Mouse (Mus musculus): ENCODE results near the gene Xpnpep2. TPM values are rescaled to one million over a fixed set of nuclear protein-coding genes. Genes with fewer than 3 reads are reported as not detected.

The Xpnpep2 gene
- polyA plus RNA-seq, 1 experiment, result 1.0 TPM

DNA sequence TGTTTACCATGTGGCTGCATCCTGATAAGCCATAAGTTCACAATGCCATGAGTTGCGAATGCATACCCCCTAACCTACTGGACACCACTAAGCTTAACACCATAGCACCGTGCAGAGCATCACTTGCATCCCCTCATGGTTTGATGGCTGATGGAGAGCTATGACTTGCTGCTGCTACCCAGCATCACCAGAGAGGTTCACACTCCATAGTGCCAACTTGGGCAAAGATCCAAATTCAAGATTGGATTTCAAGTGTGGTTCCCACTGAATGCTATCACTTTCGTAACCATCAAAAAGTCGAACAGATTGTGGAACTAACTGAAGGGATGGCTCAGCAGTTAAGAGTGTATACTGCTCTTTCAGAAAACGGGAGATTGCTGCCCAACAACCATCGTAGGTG lies 47.0 kb downstream of the Xpnpep2 start:
- Histone ChIP-seq H3K4me2 (ENCODE audit: low read depth) (no peak overlapping the region), H3K4me3 (no peak overlapping the region), H3K27me3 (ENCODE audit: control insufficient read depth, insufficient read depth, insufficient read length) (no peaks in the 10 kb centered on the region), H3ac (ENCODE audit: control insufficient read depth, insufficient read length) (no peak overlapping the region), H3K79me2 (ENCODE audit: control insufficient read depth, insufficient read depth) (no peaks in the 10 kb centered on the region), H3K36me3 (ENCODE audit: control insufficient read depth, insufficient read depth) (no peaks in the 10 kb centered on the region)
- no peak for TF ChIP-seq POLR2A (IDR thresholded peaks at IDR 0.05; ENCODE audit: insufficient read length, low read depth)
- no peak for TF ChIP-seq SRF (IDR thresholded peaks at IDR 0.05; ENCODE audit: control insufficient read depth, insufficient read length, low read depth)
- no peak for TF ChIP-seq MYOD1 (IDR thresholded peaks at IDR 0.05; ENCODE audit: control insufficient read depth in 1 of 3, insufficient read length in 2 of 3, low read depth in 2 of 3)
- no peak for TF ChIP-seq E2F4 (IDR thresholded peaks at IDR 0.05; ENCODE audit: insufficient read depth)
- TF ChIP-seq CEBPB (IDR thresholded peaks at IDR 0.05; ENCODE audit: insufficient read depth, poor library complexity, severe bottlenecking), result no peak
- no peak for TF ChIP-seq USF1 (IDR thresholded peaks at IDR 0.05; ENCODE audit: low read depth)
- TF ChIP-seq POLR2AphosphoS2 (IDR thresholded peaks at IDR 0.05; ENCODE audit: insufficient read length, low read depth), result no peak
- no peak for TF ChIP-seq TCF3 (IDR thresholded peaks at IDR 0.05; ENCODE audit: insufficient read length, low read depth)
- no peak for TF ChIP-seq MYOG (IDR thresholded peaks at IDR 0.05; ENCODE audit: control insufficient read depth in 1 of 3, insufficient read depth in 1 of 3, insufficient read length in 2 of 3, low read depth in 2 of 3)

DNA sequence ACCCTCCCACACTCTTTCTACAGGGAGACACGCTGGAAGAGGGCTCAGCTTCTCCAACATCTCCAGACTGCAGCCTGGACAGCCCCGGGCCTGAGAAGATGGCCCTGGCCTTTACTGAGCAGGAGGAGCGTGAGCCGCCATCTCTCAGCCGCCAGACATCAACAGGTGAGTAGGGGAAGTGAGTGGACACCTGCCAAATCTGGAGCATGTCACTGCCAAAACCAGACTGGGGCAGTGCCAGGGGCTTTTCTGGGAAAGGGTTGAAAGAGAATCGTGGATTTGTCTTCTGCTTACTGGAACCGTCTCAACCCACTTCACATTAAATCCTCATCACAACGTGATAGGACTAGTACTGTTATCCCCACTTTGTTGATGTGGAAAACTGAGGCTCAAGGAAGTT lies 48.9 kb downstream of the Xpnpep2 start:
- Histone ChIP-seq H3K27me3 (ENCODE audit: control insufficient read depth, insufficient read depth, insufficient read length) (no peaks in the 10 kb centered on the region), H3K4me2 (ENCODE audit: low read depth) (no peak overlapping the region), H3K79me2 (ENCODE audit: control insufficient read depth, insufficient read depth) (no peaks in the 10 kb centered on the region), H3K36me3 (ENCODE audit: control insufficient read depth, insufficient read depth) (no peaks in the 10 kb centered on the region), H3ac (ENCODE audit: control insufficient read depth, insufficient read length) (no peak overlapping the region), H3K4me3 (no peak overlapping the region)
- TF ChIP-seq E2F4 (IDR thresholded peaks at IDR 0.05; ENCODE audit: insufficient read depth) (no peak), MYOD1 (IDR thresholded peaks at IDR 0.05; ENCODE audit: control insufficient read depth in 1 of 3, insufficient read length in 2 of 3, low read depth in 2 of 3) (no peak), REST (IDR thresholded peaks at IDR 0.05; ENCODE audit: insufficient read depth, insufficient read length) (no peak), CEBPB (IDR thresholded peaks at IDR 0.05; ENCODE audit: insufficient read depth, poor library complexity, severe bottlenecking) (no peak), TCF12 (IDR thresholded peaks at IDR 0.05; ENCODE audit: insufficient read depth, poor library complexity, severe bottlenecking) (no peak), POLR2AphosphoS2 (IDR thresholded peaks at IDR 0.05; ENCODE audit: insufficient read length, low read depth) (no peak), POLR2A (IDR thresholded peaks at IDR 0.05; ENCODE audit: insufficient read length, low read depth) (no peak), SRF (IDR thresholded peaks at IDR 0.05; ENCODE audit: control insufficient read depth, insufficient read length, low read depth) (no peak), MYOG (IDR thresholded peaks at IDR 0.05; ENCODE audit: control insufficient read depth in 1 of 3, insufficient read depth in 1 of 3, insufficient read length in 2 of 3, low read depth in 2 of 3) (no peak), MAX (IDR thresholded peaks at IDR 0.05; ENCODE audit: low read depth) (no peak), TCF3 (IDR thresholded peaks at IDR 0.05; ENCODE audit: insufficient read length, low read depth) (no peak), USF1 (IDR thresholded peaks at IDR 0.05; ENCODE audit: low read depth) (no peak)

DNA sequence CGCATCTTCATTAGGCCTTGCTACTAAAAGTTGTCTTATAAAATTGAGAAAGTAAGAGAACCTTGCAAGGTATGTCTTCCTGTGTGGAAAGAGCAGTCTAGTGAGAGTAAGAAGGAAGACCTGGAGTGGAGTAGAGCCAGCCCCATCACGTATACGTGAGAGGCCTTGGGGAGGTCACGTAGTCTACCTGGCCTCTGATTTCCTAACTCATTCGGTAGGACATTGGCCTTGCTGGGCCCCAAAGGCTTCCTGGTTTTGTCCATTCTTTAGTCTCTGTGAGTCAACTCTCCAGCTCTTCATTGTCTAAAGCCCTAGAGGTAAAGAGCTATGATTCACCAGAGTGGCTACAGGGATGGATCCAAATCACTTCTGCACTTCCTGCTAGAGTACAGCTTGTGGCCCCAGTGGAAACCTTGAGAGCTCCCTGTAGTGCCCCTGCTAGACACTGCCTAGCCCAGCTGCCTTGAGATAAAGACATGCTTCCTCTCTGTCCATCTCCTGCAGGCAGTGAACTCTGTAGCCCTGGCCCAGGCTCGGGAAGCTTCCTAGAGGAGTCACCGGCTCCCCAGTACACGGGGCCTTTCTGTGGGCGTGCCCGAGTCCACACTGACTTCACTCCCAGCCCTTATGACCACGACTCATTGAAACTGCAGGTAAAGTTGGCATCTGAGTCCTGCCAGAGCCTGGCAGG lies 49.8 kb downstream of the Xpnpep2 start:
- no peaks in the 10 kb centered on the region for H3K36me3 ChIP-seq (ENCODE audit: control insufficient read depth, insufficient read depth)
- H3K79me2 ChIP-seq (ENCODE audit: control insufficient read depth, insufficient read depth), result no peaks in the 10 kb centered on the region
- H3ac ChIP-seq (ENCODE audit: control insufficient read depth, insufficient read length), result no peak overlapping the region
- no peak for TF ChIP-seq MYOG (IDR thresholded peaks at IDR 0.05; ENCODE audit: control insufficient read depth in 1 of 3, insufficient read depth in 1 of 3, insufficient read length in 2 of 3, low read depth in 2 of 3)
- TF ChIP-seq POLR2AphosphoS2 (IDR thresholded peaks at IDR 0.05; ENCODE audit: insufficient read length, low read depth), result no peak
- TF ChIP-seq E2F4 (IDR thresholded peaks at IDR 0.05; ENCODE audit: insufficient read depth), result no peak
- TF ChIP-seq CEBPB (IDR thresholded peaks at IDR 0.05; ENCODE audit: insufficient read depth, poor library complexity, severe bottlenecking), result no peak
- no peak for TF ChIP-seq TCF12 (IDR thresholded peaks at IDR 0.05; ENCODE audit: insufficient read depth, poor library complexity, severe bottlenecking)
- no peak for TF ChIP-seq POLR2A (IDR thresholded peaks at IDR 0.05; ENCODE audit: insufficient read length, low read depth)
- no peak for TF ChIP-seq MAX (IDR thresholded peaks at IDR 0.05; ENCODE audit: low read depth)
- no peak for TF ChIP-seq REST (IDR thresholded peaks at IDR 0.05; ENCODE audit: insufficient read depth, insufficient read length)
- TF ChIP-seq TCF3 (IDR thresholded peaks at IDR 0.05; ENCODE audit: insufficient read length, low read depth), result no peak
- no peak overlapping the region for H3K4me3 ChIP-seq
- no peaks in the 10 kb centered on the region for H3K27me3 ChIP-seq (ENCODE audit: control insufficient read depth, insufficient read depth, insufficient read length)
- no peak overlapping the region for H3K4me2 ChIP-seq (ENCODE audit: low read depth)

GRCm38 (mm10) chrX:48169892-48170291 lies 61.4 kb downstream of the Xpnpep2 start:
- TF ChIP-seq TCF12 (IDR thresholded peaks at IDR 0.05; ENCODE audit: insufficient read depth, poor library complexity, severe bottlenecking) (no peak), E2F4 (IDR thresholded peaks at IDR 0.05; ENCODE audit: insufficient read depth) (no peak), CEBPB (IDR thresholded peaks at IDR 0.05; ENCODE audit: insufficient read depth, poor library complexity, severe bottlenecking) (no peak), MYOG (IDR thresholded peaks at IDR 0.05; ENCODE audit: control insufficient read depth in 1 of 3, insufficient read depth in 1 of 3, insufficient read length in 2 of 3, low read depth in 2 of 3) (no peak), POLR2AphosphoS2 (IDR thresholded peaks at IDR 0.05; ENCODE audit: insufficient read length, low read depth) (no peak), SRF (IDR thresholded peaks at IDR 0.05; ENCODE audit: control insufficient read depth, insufficient read length, low read depth) (no peak), TCF3 (IDR thresholded peaks at IDR 0.05; ENCODE audit: insufficient read length, low read depth) (no peak), USF1 (IDR thresholded peaks at IDR 0.05; ENCODE audit: low read depth) (no peak), MAX (IDR thresholded peaks at IDR 0.05; ENCODE audit: low read depth) (no peak), MYOD1 (IDR thresholded peaks at IDR 0.05; ENCODE audit: control insufficient read depth in 1 of 3, insufficient read length in 2 of 3, low read depth in 2 of 3) (no peak), REST (IDR thresholded peaks at IDR 0.05; ENCODE audit: insufficient read depth, insufficient read length) (no peak), POLR2A (IDR thresholded peaks at IDR 0.05; ENCODE audit: insufficient read length, low read depth) (no peak)
- Histone ChIP-seq H3ac (ENCODE audit: control insufficient read depth, insufficient read length) (no peak overlapping the region), H3K27me3 (ENCODE audit: control insufficient read depth, insufficient read depth, insufficient read length) (no peaks in the 10 kb centered on the region), H3K36me3 (ENCODE audit: control insufficient read depth, insufficient read depth) (peaks cover 3% of the 10 kb centered on the region), H3K4me2 (ENCODE audit: low read depth) (no peak overlapping the region), H3K4me3 (no peak overlapping the region), H3K79me2 (ENCODE audit: control insufficient read depth, insufficient read depth) (no peaks in the 10 kb centered on the region)
